Mouse (Mus musculus) C2C12 (cell line): Measurements from ENCODE around the gene AC129217.1. TPM values are rescaled to one million over a fixed set of nuclear protein-coding genes. Genes with fewer than 3 reads are reported as not detected.

ENCODE experiments used
- H3K27me3 ChIP-seq: one replicate; pipeline ENCODE4 v1.6.1; 2011; ENCODE audit not compliant: control insufficient read depth, insufficient read depth, insufficient read length
- H3K36me3 ChIP-seq: one replicate; pipeline ENCODE4 v1.6.1; 2011; ENCODE audit not compliant: control insufficient read depth, insufficient read depth
- H3K4me3 ChIP-seq: one replicate; pipeline ENCODE4 v1.5.1; 2011; ENCODE audit warnings: mild to moderate bottlenecking, control low read depth; ENCODE audit not compliant: poor library complexity, insufficient read depth, severe bottlenecking
- H3K79me2 ChIP-seq: one replicate; pipeline ENCODE4 v1.6.1; 2011; ENCODE audit not compliant: control insufficient read depth, insufficient read depth
- H3K79me3 ChIP-seq: one replicate; pipeline ENCODE4 v1.6.1; 2011; ENCODE audit warnings: low read depth, control low read depth
- H3ac ChIP-seq: one replicate; pipeline ENCODE3; 2011; ENCODE audit warnings: low read depth; ENCODE audit not compliant: control insufficient read depth, insufficient read length
- CEBPB ChIP-seq: IDR thresholded peaks from one replicate; pipeline ENCODE4 v1.6.1; 2011; ENCODE audit warnings: low read depth, mild to moderate bottlenecking, control low read depth, moderate library complexity
- CTCF ChIP-seq: IDR thresholded peaks from one replicate; pipeline ENCODE4 v1.5.1; 2011; ENCODE audit not compliant: control insufficient read depth, insufficient read depth, insufficient read length
- FOSL1 ChIP-seq: IDR thresholded peaks from one replicate; pipeline ENCODE4 v1.8.0; 2011; ENCODE audit warnings: mild to moderate bottlenecking, low read length; ENCODE audit not compliant: poor library complexity, insufficient read depth, severe bottlenecking
- MAX ChIP-seq: IDR thresholded peaks from one replicate; pipeline ENCODE4 v1.6.1; 2011; ENCODE audit warnings: mild to moderate bottlenecking, control low read depth
- MYOD1 ChIP-seq: IDR thresholded peaks from one replicate; pipeline ENCODE4 v1.6.1; 2011; ENCODE audit warnings: low read depth; ENCODE audit not compliant: control insufficient read depth, insufficient read length
- MYOG ChIP-seq: IDR thresholded peaks from one replicate; pipeline ENCODE4 v1.6.1; 2011; ENCODE audit not compliant: control insufficient read depth, insufficient read length; ENCODE audit errors: extremely low read depth
- USF1 ChIP-seq: IDR thresholded peaks from one replicate; pipeline ENCODE4 v1.6.1; 2011; ENCODE audit warnings: low read depth, mild to moderate bottlenecking, control low read depth, moderate library complexity
- polyA plus RNA-seq: library from polyadenylated mRNA; unstranded; fragments of >200 nt; fragmentation: generic; extraction: Trizol; gene quantifications from one replicate; pipeline ENCODE4 v1.2.1, GENCODE M21; 2012; ENCODE audit warnings: missing spikeins

Gene AC129217.1
- polyA plus RNA-seq, 1 experiment: 0.54 TPM

- Histone ChIP-seq H3K79me2 (no peaks in the 10 kb centered on the region), H3K27me3 (no peaks in the 10 kb centered on the region), H3ac (peak within 1 kb of the TSS; percentile 88), H3K36me3 (peaks cover 17% of the 10 kb centered on the region), H3K79me3 (no peaks in the 10 kb centered on the region), H3K4me3 (peak within 1 kb of the TSS; percentile 57)
- TF ChIP-seq CTCF: no peak
- TF ChIP-seq USF1: peak; percentile 68
- TF ChIP-seq MAX: peak; percentile 96
- TF ChIP-seq MYOD1: no peak
- no peak for TF ChIP-seq MYOG
These were observed 50.9 kb downstream of the AC129217.1 start, which contains the start of gene Uqcc3 for GRCm38 (mm10) chr19:8880311-8881033. Gene Uqcc3, minus strand, starts transcription at chr19:8880923.

DNA sequence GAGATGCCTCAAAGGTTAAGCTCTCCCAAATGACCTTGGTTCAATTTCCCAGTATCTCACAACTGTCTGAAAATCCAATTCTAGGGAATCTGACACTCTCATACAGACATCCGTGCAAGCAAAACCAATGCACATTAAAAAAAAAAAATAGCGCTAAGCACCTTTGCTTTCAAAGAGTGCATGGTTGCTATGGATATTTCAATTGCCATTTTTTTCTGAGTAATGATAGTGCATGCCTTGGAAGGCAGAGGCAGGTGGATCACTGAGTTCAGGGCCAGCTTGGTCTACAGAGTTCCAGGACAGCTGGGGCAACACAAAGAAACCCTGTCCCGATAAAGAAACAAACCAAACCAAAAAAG, 51.4 kb downstream of the AC129217.1 start:
- H3ac ChIP-seq: peak overlapping the region; percentile 26
- peak overlapping the region; percentile 57 for H3K4me3 ChIP-seq
- TF ChIP-seq MYOD1 (no peak), FOSL1 (no peak), USF1 (no peak), CTCF (no peak), CEBPB (no peak), MAX (no peak), MYOG (no peak)

DNA sequence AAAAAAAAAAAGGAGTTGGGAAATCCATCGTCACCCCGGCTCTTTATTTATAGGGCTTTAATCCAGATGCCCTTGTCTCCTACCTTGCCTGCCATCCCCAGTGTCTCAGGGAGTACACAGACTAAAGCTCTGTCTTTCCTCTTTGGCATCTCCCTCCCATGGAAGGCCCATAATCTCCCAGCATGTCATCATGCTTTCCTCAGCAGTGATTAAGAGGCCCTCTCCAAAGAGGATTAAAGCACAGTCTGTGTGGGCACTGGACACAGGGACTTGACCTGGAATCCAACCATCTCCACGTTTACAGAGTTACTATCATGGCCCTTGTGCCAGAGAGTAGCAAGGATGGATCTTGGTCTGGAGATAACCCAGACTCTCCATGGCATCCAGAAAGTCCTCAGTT, 54.0 kb downstream of the AC129217.1 start, which contains the start of the genes Lbhd1 and Gm49403:
TSS of gene Lbhd1 (plus strand) at position 117 of the 400 bp plus-strand sequence.
TSS of gene Gm49403 (plus strand) at position 315 of the 400 bp plus-strand sequence.
- Histone ChIP-seq H3K79me2 (peaks cover 15% of the 10 kb centered on the region), H3K4me3 (no peak within 1 kb of the TSS), H3K36me3 (peaks cover 7% of the 10 kb centered on the region), H3K79me3 (no peaks in the 10 kb centered on the region), H3ac (no peak within 1 kb of the TSS), H3K27me3 (no peaks in the 10 kb centered on the region)
- TF ChIP-seq FOSL1 (no peak), MAX (no peak), MYOG (no peak), CEBPB (no peak), CTCF (no peak), MYOD1 (no peak), USF1 (no peak)

More for the DNA sequence above, 51.4 kb downstream of the AC129217.1 start:
- H3K79me2 ChIP-seq: no peaks in the 10 kb centered on the region
- peaks cover 11% of the 10 kb centered on the region for H3K36me3 ChIP-seq
- H3K79me3 ChIP-seq: no peaks in the 10 kb centered on the region
- H3K27me3 ChIP-seq: no peaks in the 10 kb centered on the region

DNA sequence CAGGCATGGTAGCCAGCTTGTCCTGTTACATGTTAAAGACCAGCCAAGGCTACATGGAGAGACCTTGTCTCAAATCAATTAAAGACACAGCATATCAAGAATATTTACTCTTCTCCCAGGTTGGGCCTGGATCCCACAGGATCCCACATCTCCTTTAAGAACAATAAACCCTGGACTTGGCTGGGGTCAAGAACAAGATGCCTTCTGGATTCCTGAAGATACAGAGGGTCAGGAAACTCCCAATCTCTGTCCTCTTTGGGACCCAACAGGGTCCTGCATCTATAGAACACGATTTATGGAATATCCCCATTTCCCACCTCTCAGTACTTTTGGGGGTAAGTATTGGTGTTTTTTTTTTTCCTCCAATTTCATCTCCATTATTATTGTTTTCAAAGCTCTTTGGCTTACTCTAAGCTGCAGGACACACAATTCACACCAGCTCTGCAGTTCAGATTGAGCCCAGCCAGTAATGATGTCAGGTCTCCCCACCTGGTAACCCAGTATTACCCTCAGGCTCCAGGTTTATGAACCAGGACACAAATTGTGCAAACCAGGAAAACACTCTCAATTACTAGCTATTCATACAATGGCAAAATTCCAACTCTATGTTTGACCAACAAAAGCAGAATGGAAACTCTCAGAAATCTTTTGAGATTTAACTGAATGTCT, 57.5 kb downstream of the AC129217.1 start:
- TF ChIP-seq MYOD1 (no peak), MYOG (no peak), MAX (no peak), FOSL1 (no peak), CTCF (no peak), USF1 (no peak), CEBPB (no peak)
- Histone ChIP-seq H3K79me2 (peaks cover 43% of the 10 kb centered on the region), H3K36me3 (peaks cover 28% of the 10 kb centered on the region), H3K27me3 (no peaks in the 10 kb centered on the region), H3ac (peak overlapping the region; percentile 18), H3K79me3 (peaks cover 16% of the 10 kb centered on the region), H3K4me3 (peak overlapping the region; percentile 76)

DNA sequence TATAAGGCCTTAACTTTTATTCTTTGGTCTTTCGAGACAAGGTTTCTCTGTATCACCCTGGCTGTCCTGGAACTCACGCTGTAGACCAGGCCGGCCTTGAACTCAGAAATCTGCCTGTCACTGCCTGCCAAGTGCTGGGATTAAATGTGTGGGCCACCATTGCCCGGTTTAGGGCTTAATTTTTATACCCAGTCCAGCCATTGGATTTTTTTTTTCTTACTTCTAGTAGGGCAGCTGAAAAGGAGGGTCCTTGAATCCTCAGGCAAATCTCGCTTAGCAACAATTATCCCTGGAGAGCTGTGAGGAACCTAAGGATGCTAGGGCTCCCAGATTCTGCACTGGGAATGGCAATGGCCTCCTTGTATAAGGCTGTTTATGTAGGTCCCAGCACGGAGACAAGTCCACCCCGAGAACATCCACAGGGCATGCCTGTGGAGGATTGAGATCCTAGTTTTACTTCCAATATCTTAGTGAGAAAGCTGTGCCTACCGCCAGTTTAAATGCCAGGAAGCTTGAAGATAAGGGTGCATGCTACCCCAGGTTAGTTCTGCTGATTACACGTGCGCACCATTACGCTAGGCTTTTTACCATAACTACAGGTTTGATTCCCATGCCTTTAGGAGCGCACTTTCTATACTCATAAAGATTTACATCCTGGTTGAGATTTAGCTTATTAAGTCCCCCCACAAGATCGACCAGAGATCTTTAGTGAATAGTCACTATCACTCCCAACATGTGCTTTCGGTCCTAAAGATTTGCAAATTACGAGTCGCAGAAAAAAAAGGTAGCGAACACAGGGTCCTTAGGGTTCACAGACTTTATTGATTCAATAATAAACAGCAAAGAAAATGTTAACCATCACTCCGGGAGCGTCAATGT, 58.3 kb downstream of the AC129217.1 start:
- peak overlapping the region; percentile 80 for H3ac ChIP-seq
- H3K4me3 ChIP-seq: peak overlapping the region; percentile 76
- peaks cover 16% of the 10 kb centered on the region for H3K79me3 ChIP-seq
- peaks cover 45% of the 10 kb centered on the region for H3K79me2 ChIP-seq
- H3K27me3 ChIP-seq: no peaks in the 10 kb centered on the region
- peaks cover 28% of the 10 kb centered on the region for H3K36me3 ChIP-seq
- TF ChIP-seq FOSL1 (no peak), MAX (peak; percentile 40)
